Mouse (Mus musculus) ES-Bruce4 (cell line): ENCODE measurements around the gene Atrn. TPM values are rescaled to one million over a fixed set of nuclear protein-coding genes. Genes with fewer than 3 reads are reported as not detected.

Experiments
- H3K27ac ChIP-seq: 2 replicates; pipeline ENCODE4 v1.5.1; 2012; ENCODE audit warnings: low read length, inconsistent platforms; ENCODE audit not compliant: insufficient read depth
- H3K27me3 ChIP-seq: 2 replicates; pipeline ENCODE4 v1.6.1; 2012; ENCODE audit warnings: mild to moderate bottlenecking, low read length, inconsistent platforms; ENCODE audit not compliant: control insufficient read depth, poor library complexity, insufficient read depth, severe bottlenecking
- H3K36me3 ChIP-seq: 2 replicates; pipeline ENCODE4 v1.6.1; 2012; ENCODE audit warnings: inconsistent platforms, mild to moderate bottlenecking, low read length, moderate library complexity; ENCODE audit not compliant: control insufficient read depth, poor library complexity, insufficient read depth, severe bottlenecking
- H3K4me1 ChIP-seq: one replicate; pipeline ENCODE4 v1.8.1; 2011; ENCODE audit warnings: low read length; ENCODE audit not compliant: control insufficient read depth, insufficient read depth
- H3K4me3 ChIP-seq: 2 replicates; pipeline ENCODE4 v1.5.1; 2011; ENCODE audit warnings: low read depth, mild to moderate bottlenecking, low read length
- H3K9ac ChIP-seq: 2 replicates; pipeline ENCODE4 v1.6.1; 2012; ENCODE audit warnings: low read depth, mild to moderate bottlenecking, inconsistent platforms; ENCODE audit not compliant: poor library complexity, severe bottlenecking
- H3K9me3 ChIP-seq: replicated peaks from 2 replicates; pipeline ENCODE4 v1.6.1; 2012; ENCODE audit warnings: mild to moderate bottlenecking, low read length, inconsistent platforms; ENCODE audit not compliant: control insufficient read depth, poor library complexity, insufficient read depth, severe bottlenecking
- CTCF ChIP-seq: IDR thresholded peaks from one replicate; pipeline ENCODE4 v1.8.1; 2011; ENCODE audit warnings: low read depth, low read length
- EP300 ChIP-seq: IDR thresholded peaks from 2 replicates; pipeline ENCODE4 v1.6.1; 2011; ENCODE audit warnings: low read depth, low read length; ENCODE audit not compliant: insufficient read depth
- POLR2A ChIP-seq: IDR thresholded peaks from one replicate; pipeline ENCODE4 v1.8.1; 2011; ENCODE audit warnings: low read length; ENCODE audit not compliant: insufficient read depth
- polyA plus RNA-seq: library from polyadenylated mRNA; stranded (reverse); fragments of >200 nt; gene quantifications from 2 replicates; pipeline ENCODE4 v1.2.4, GENCODE M21; 2011; ENCODE audit warnings: low read depth; ENCODE audit not compliant: missing spikeins, insufficient read depth, insufficient read length

The Atrn gene
- polyA plus RNA-seq, 1 experiment: 9.8 TPM

DNA sequence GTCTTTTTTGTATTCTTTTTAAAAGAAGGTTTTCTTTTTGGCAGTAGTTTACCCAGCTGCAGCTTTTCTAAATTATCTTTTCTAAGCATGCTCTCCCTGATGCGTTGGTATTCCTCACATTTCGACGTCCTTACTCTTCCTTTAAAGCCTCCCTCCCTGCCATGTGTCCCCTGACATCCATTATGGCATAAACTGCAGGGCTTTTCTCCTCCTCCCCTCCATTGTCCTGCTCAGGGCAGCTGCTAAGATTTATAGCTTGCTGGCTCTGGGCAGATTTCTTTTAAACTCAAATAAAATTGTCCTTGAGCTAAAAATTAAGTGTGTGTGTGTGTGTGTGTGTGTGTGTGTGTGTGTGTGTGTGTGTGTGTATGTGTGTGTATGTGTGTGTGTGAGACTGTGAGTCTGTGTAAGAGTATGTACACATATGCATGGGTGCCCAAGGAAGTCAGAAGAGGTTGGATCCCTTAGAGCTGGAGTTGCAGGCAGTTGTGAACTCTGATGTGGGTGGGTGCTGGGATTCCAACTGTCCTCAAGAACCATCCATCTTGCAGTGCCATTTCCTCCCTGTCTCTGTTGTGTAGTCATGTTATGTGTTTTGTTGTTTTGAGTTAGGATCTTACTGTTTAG lies 10.3 kb downstream of the Atrn start:
- Histone ChIP-seq H3K27me3 (no peaks in the 10 kb centered on the region), H3K4me1 (no peaks in the 10 kb centered on the region), H3K36me3 (no peaks in the 10 kb centered on the region), H3K9me3 (no peaks in the 10 kb centered on the region), H3K4me3 (no peak overlapping the region), H3K27ac (no peak overlapping the region), H3K9ac (no peak overlapping the region)
- TF ChIP-seq POLR2A (no peak), EP300 (no peak), CTCF (no peak)

GRCm38 (mm10) chr2:130917686-130918085 lies 11.4 kb downstream of the Atrn start:
- Histone ChIP-seq H3K9me3 (no peaks in the 10 kb centered on the region), H3K4me1 (no peaks in the 10 kb centered on the region), H3K27ac (no peak overlapping the region), H3K9ac (no peak overlapping the region), H3K4me3 (no peak overlapping the region), H3K27me3 (no peaks in the 10 kb centered on the region), H3K36me3 (no peaks in the 10 kb centered on the region)
- TF ChIP-seq EP300 (no peak), CTCF (no peak), POLR2A (no peak)

DNA sequence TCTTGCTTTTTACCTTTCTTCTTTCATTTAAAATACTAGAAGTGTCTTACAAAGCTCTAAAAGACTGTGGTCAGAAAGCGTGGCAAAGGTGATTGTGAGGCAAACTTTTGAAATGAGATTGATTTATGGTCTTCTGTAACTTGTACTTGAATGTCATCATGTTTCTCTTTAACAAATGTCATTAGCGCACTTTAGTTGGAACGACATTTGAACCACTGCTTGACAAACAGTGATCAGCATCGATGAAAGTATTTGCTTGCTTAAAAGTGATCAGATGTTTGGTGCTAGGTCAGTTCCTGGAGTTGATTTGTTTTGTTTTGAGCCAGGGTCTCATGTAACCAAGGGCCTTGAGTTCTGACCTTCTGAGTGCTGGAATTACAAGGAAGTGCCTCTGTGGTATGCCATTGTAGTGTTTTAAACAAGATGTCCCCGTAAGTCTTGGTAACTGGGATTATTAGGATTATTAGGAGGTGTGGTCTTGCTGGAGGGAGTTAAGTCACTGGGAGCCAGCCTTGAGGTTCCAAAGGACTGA lies 12.8 kb downstream of the Atrn start:
- Histone ChIP-seq H3K27me3 (no peaks in the 10 kb centered on the region), H3K4me3 (no peak overlapping the region), H3K36me3 (no peaks in the 10 kb centered on the region), H3K4me1 (no peaks in the 10 kb centered on the region), H3K9ac (no peak overlapping the region), H3K9me3 (no peaks in the 10 kb centered on the region), H3K27ac (no peak overlapping the region)
- TF ChIP-seq CTCF: no peak

GRCm38 (mm10) chr2:130924950-130925349 lies 18.7 kb downstream of the Atrn start:
- Histone ChIP-seq H3K9me3 (no peaks in the 10 kb centered on the region), H3K4me3 (no peak overlapping the region), H3K27ac (no peak overlapping the region), H3K4me1 (no peaks in the 10 kb centered on the region), H3K36me3 (no peaks in the 10 kb centered on the region), H3K9ac (no peak overlapping the region), H3K27me3 (no peaks in the 10 kb centered on the region)
- no peak for TF ChIP-seq EP300
- TF ChIP-seq POLR2A: no peak
- no peak for TF ChIP-seq CTCF

GRCm38 (mm10) chr2:130928031-130928430 lies 21.7 kb downstream of the Atrn start:
- H3K4me3 ChIP-seq: no peak overlapping the region

DNA sequence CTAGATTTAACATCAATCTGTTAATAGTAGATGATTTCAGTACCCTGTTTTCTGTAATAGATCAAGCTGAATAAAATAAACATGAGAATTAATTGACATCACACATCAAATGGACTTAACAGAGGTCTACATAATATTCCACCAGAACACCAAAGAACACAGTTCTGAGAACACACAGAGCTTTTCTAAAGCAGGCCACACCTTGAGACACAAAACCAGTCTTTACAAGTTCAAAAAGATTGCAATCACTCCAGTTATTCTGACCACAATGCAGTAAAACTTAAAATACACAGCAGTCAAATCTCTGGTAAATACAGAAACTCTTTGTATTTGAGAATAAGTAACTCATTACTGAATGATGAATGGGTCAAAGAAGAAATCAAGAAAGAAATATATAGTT lies 22.2 kb downstream of the Atrn start:
- H3K9me3 ChIP-seq: no peaks in the 10 kb centered on the region

More at GRCm38 (mm10) chr2:130928031-130928430, 21.7 kb downstream of the Atrn start:
- H3K4me1 ChIP-seq: no peaks in the 10 kb centered on the region
- no peaks in the 10 kb centered on the region for H3K36me3 ChIP-seq
- TF ChIP-seq POLR2A (no peak), CTCF (no peak), EP300 (no peak)
- no peak overlapping the region for H3K27ac ChIP-seq
- H3K9me3 ChIP-seq: no peaks in the 10 kb centered on the region
- H3K27me3 ChIP-seq: no peaks in the 10 kb centered on the region
- no peak overlapping the region for H3K9ac ChIP-seq

More for the DNA sequence above, 22.2 kb downstream of the Atrn start:
- Histone ChIP-seq H3K36me3 (no peaks in the 10 kb centered on the region), H3K9ac (no peak overlapping the region), H3K27ac (no peak overlapping the region), H3K4me1 (no peaks in the 10 kb centered on the region), H3K4me3 (no peak overlapping the region), H3K27me3 (no peaks in the 10 kb centered on the region)
- TF ChIP-seq CTCF (no peak), EP300 (no peak), POLR2A (no peak)
